Mouse (Mus musculus) MEL (cell line): ENCODE data around the gene Rsad1.

Source experiments
- CHD2 ChIP-seq: IDR thresholded peaks from 2 replicates; pipeline ENCODE4 v1.6.1; 2011; ENCODE audit warnings: low read length, improper control_type of control experiment
- CTCF ChIP-seq, 3 experiments: IDR thresholded peaks in 2 of 3; conservative IDR thresholded peaks in 1 of 3; 2 replicates each; pipeline ENCODE4 v1.5.1; 2011 to 2012; ENCODE audit warnings: low read length in 3 of 3, low read depth in 2 of 3, mild to moderate bottlenecking in 2 of 3, improper control_type of control experiment in 1 of 3, inconsistent platforms in 1 of 3, mixed read lengths in 1 of 3, moderate library complexity in 1 of 3; ENCODE audit not compliant: control insufficient read depth in 1 of 3, insufficient read depth in 1 of 3, poor library complexity in 1 of 3, severe bottlenecking in 1 of 3
- EP300 ChIP-seq, 2 experiments: IDR thresholded peaks; 2 replicates each; pipeline ENCODE4 v1.6.1; 2011; ENCODE audit warnings: improper control_type of control experiment in 2 of 2, low read length in 2 of 2, low read depth in 1 of 2, mild to moderate bottlenecking in 1 of 2
- KAT2A ChIP-seq: conservative IDR thresholded peaks from 2 replicates; pipeline ENCODE4 v1.6.1; 2012; ENCODE audit warnings: low read depth, low read length, improper control_type of control experiment, inconsistent platforms
- NRF1 ChIP-seq: IDR thresholded peaks from 2 replicates; pipeline ENCODE4 v1.6.1; 2014; ENCODE audit warnings: low read depth, mild to moderate bottlenecking, inconsistent platforms, low read length, improper control_type of control experiment, moderate library complexity; ENCODE audit not compliant: poor library complexity, insufficient read depth, severe bottlenecking
- POLR2A ChIP-seq, 2 experiments: IDR thresholded peaks; 2 replicates each; pipeline ENCODE4 v1.6.1; 2011 to 2012; ENCODE audit warnings: low read length in 2 of 2, mild to moderate bottlenecking in 2 of 2, control low read depth in 1 of 2, improper control_type of control experiment in 1 of 2, low read depth in 1 of 2, moderate library complexity in 1 of 2; ENCODE audit not compliant: control insufficient read depth in 1 of 2, insufficient read depth in 1 of 2, poor library complexity in 1 of 2
- TCF12 ChIP-seq: IDR thresholded peaks from 2 replicates; pipeline ENCODE4 v1.6.1; 2014; ENCODE audit warnings: low read depth, mild to moderate bottlenecking, inconsistent platforms, low read length, improper control_type of control experiment, moderate library complexity
- UBTF ChIP-seq: IDR thresholded peaks from 2 replicates; pipeline ENCODE4 v1.6.1; 2012; ENCODE audit warnings: low read depth, mild to moderate bottlenecking, inconsistent platforms, low read length, improper control_type of control experiment, moderate library complexity, borderline replicate concordance; ENCODE audit not compliant: insufficient read depth
- USF1 ChIP-seq: IDR thresholded peaks from 2 replicates; pipeline ENCODE4 v1.6.1; 2014; ENCODE audit warnings: low read depth, mild to moderate bottlenecking, inconsistent platforms, low read length, improper control_type of control experiment, moderate library complexity
- ZKSCAN1 ChIP-seq: IDR thresholded peaks from 2 replicates; pipeline ENCODE4 v1.6.1; 2012; ENCODE audit warnings: low read depth, mild to moderate bottlenecking, inconsistent platforms, low read length, improper control_type of control experiment, moderate library complexity

DNA sequence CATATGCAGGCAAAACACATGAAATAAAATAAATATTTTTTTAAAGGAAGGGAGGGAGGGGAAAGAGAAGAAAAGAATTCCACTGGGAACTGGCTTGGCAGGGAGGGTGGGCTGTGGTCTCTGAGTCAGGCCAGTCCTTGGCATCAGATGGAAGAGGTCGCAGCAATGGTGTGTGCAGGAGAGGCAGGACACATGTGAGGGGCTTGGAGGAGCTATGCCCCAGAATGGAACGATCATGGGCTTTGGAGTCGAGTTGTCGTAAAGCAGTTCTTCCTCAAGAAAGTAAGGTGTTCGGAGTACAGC is 1.3 kb upstream of the Rsad1 start:
- TF ChIP-seq CTCF (IDR thresholded peaks at IDR 0.05 in 2 of 3, conservative IDR thresholded peaks at IDR 0.05 in 1 of 3; ENCODE audit: control insufficient read depth in 1 of 3, insufficient read depth in 1 of 3, low read depth in 2 of 3, low read length in 3 of 3, poor library complexity in 1 of 3, severe bottlenecking in 1 of 3) (no peak), USF1 (no peak), ZKSCAN1 (no peak), UBTF (no peak), CHD2 (peak; percentile 5; the same call in 1 of the 2 replicates), NRF1 (no peak), KAT2A (no peak), TCF12 (no peak), EP300 (IDR thresholded peaks at IDR 0.05; ENCODE audit: low read depth in 1 of 2, low read length in 2 of 2) (no peak), POLR2A (IDR thresholded peaks at IDR 0.05; ENCODE audit: control insufficient read depth in 1 of 2, insufficient read depth in 1 of 2, low read depth in 1 of 2, low read length in 2 of 2, poor library complexity in 1 of 2) (peak in 1 of 2 experiments; percentile 5; a peak in 1 of 4 replicates)
